Mouse (Mus musculus): ENCODE data around the gene Carmil1.

Carmil1 gene

DNA sequence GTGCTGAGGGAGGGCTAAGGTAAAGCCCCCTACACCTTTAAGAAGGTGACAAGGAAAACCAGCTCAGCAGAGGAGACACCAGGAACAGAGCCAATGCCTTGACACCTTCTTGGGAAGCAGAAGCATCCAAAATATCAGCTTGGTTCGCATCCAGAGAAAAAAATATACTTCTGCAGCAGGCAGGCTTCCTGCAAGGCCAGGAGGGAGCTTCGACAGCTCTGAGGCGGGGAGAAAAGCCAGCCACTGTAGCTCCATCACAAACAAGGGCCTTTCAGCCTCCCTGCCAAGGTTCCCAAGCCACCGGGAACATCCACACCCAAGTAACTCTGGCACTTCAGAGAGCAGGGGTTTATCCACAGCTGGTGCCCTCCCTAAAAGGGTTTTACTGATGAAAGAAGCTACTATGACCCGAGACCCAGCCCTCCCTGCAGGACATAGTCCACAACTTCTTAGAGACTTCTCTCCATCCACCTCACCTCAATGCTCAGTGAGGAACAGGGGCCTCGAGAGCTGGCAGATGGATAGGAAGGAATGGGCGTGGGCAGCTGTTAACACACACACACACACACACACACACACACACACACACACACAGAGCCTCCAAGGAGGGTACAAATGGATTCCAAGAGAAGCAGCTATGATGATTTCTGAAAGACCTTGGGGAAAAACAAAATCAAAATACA lies 80.6 kb downstream of the Carmil1 start:
- no peak for DNase-seq

DNA sequence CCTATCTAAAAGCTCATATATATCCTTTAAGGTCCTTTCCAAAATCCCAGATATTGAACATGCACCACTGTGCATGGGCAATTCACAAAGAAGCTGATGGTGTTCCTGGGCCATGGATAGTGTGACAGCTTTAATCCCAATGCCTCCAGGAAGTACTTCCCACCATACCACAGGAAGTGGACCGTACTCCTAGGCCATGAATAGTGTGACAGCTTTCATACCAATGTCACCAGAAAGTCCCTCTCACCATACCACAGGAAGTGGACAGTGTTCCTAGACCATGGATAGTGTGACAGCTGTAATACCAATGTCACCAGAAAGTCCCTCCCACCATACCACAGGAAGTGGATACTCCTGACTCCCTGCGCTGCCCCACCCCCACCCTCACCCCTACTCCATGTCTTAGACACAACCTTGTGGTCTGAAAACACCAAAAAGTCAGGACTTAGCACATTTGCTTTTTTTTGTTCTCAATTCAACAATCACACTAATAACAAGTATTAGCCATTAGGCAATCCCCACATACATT lies 82.1 kb downstream of the Carmil1 start:
- no peak for DNase-seq

DNA sequence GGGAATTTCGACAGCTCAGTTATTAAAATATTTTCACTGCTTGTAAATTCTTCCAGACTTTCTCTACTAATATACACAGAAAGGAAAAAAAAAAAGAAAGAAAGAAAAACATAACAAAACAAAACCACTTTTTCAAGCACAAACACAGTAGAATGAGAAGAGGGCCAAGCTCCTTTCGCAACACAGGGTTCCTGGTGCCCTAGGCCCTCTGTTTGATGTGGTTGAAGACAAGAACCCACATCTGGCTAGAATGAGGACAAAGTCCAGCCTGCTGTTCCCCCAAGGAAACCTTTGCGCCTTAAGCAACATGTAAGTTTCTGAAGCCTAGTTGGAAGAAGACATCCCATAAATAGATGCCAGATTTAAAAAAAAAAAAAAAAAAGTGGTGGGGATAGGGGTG lies 85.2 kb downstream of the Carmil1 start:
- no peak for DNase-seq

DNA sequence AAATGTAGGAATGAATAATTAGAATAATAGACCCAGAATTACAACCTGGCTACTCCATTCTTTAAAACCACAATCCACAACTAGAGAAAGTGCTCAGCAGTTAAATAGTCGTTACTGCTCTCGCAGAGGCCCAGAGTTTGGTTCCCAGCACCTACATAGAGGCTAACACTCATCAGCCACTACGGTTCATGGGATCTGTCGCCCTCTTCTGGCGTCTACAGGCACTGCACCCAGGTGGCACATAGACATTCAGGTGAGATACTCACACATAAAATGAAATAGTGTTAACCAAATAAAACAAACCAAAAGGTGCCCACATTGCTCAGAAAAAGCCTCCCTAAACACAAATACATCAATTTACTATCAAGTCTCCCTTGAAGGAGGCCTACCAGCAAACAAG lies 86.6 kb downstream of the Carmil1 start:
- DNase-seq = peak; percentile 51 to 55

DNA sequence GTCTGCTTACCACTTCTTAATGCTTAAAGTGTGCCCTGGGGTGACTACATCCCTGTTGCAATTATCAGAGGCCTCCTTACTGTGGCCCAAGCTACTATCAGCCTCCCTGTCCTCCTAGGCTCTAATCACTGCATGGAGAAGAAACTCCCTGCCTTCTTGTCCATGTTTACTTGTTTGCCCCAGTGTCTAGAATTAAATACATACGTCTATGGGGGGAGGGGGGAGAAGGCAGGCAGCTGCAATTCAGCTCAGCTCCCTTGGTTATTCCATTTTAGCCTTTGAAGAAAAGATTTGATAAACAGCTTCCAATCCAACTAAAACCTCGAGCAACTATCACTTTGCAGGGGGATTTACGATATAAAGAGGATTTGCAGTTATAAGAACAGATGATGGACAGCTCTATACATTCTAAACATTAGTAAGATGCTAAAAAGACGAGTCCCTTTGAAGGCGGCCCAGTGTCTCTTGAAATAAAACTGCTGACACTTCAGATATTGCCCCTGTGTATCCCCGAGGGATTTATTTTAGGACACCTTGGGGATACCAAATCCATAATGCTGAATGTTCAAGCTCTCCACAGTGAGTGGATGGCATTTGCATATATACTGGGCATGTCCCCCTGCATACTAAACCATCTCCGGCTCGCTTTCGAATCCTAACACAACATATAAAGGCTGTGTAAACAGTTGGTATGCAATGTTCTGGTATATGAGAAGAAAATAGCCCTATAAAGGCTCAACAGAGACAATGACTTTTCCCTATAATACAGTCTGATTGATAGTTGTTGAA lies 89.5 kb downstream of the Carmil1 start:
- DNase-seq = no peak

DNA sequence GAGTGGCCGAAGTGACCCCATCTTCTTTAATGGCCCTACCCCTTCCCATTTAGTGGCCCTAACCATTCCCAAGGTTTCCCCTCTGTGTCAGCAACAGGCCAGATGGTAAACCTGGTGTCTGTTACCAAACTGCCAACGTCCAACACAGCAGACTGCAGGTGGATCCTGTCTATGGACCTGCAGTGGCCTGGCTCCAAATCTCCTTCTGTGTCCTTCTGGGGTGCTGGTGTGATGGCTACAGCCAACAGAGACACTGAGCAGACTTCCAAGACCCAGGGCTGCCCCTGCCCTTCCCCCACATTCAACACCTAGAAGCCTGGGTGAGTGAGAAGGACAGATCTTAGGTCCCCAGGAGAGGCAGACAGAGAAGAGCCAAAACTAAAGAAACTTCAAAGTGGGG lies 93.6 kb downstream of the Carmil1 start:
- no peak for DNase-seq

DNA sequence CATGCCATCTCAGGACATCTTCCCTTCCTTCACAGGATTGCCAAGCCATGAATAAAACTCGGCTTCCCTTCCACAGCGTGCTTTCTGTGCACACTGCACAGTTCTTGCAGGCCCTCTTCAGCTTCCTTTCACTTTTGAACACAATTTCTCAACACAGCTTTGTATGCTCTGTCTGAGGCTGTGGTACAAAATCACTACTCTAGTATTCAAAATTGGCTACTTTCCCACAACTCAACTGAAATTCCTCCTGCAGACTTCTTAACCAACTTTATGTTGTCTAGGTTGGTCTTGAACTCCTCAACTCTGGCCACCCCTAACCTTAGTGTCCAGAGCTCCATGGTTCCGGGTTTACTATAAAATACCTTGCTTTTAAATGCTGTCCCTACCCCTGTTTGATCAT lies 95.0 kb downstream of the Carmil1 start:
- no peak for DNase-seq

DNA sequence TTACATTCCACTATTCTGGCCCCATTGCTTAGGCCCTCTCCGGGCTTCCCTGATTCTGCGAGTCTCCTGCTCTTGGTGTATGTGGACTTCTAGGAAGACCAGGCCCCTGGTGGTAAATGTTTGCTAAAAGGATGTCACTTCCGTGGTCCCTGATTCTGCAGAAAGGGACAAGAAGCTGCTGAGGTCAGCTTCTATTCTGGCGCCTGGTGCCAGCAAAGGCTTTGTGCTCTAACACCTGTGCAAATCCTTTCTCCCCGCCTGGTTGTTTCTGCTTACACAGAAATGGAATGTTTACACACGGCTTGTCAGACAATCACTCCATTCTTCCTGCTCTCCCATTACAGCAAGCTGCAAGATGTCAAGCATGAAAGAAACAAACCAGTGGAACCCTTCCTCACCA lies 97.7 kb downstream of the Carmil1 start:
- no peak for DNase-seq

DNA sequence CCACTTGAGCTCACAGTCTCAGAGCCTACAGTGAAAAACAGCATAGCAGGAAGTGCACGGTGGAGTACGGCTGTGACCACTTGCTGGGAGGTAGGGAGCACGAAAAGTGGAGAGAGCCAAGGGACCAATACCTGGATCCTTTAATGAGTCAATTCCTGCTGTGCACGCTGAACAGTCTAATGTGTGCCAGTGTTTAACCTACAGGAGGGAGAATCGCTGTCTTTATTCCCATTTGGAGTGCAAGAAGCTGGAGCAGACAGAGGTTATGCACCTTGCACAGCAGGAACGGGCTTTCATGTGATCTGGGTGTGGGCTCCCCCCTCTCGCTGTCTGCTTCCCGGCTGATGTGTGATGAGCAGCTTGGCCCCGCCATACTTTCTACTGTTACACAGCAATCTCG lies 101.1 kb downstream of the Carmil1 start:
- no peak for DNase-seq

DNA sequence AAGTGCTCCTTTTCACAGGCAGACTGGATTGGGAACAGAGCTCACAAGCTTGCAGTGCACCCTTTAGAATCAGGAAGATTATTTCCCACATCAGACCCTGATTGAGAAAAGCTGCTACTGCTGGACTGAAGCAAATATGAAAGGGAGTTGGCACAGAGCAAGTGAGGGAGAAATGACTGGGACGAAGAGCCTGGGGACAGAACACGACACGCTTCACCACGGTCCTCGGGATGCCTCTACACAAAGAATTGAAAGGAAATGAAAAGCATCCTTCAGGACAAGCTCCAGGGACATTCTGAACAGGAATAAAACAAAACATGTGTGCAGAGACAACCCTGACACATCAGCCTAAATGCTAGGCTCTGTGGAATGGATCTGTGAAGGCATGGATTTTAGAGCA lies 103.0 kb downstream of the Carmil1 start:
- DNase-seq = no peak

DNA sequence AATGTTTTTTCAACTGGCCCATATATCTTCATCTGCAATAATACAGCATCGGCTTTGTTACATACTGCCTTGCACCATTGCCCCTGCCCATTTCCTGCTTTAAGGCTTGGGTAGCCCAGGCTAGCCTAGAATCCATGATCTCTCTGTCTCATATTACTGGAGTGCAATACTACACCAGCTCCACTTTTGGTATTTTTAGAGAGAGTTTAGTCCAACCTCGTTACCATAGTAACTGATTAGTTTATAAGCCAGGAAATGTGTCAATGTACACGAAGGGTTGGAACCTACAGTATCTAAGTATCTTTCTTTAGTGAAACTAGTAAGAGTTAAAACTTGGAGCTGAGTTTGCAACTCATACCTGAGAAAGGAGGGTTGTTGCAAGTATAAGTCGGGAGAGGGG lies 103.8 kb downstream of the Carmil1 start:
- DNase-seq = no peak

DNA sequence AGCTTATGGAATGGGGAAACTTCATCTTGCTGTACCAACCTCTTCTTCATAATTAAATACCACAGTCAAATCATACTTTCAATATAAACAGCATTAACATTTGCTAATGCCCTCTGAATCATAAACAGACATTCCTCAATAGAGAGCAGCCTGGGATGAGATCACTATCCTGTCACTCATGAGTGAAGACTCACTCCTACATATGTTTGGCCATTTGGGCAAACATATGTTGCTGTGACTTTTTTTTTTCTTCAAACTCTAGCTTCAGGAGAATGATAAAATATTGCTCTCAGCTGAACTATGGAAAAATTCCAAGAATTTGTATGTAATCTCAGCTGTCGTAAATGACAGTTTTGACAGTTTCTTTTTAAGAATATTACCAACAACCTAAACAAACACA lies 110.9 kb downstream of the Carmil1 start:
- DNase-seq = no peak

DNA sequence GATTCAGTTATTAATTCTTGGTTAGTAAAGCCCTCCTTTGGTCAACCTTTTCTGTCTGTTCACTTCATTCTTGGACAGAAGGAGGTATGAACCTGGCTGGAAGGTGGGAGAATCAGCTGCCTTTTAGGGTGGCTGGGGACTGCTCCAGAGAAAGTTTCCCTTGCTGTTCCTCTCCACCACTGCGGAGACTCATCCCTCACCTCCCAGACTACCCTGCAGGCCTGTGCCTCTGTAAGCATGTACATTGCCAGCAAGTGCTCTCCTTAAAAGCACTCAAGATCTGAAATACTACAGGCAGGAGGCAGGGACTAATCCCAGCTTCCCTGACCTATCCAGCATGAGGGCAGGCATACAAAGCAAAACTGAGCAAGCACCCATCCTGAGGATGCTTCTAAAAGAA lies 117.2 kb downstream of the Carmil1 start:
- DNase-seq = no peak

DNA sequence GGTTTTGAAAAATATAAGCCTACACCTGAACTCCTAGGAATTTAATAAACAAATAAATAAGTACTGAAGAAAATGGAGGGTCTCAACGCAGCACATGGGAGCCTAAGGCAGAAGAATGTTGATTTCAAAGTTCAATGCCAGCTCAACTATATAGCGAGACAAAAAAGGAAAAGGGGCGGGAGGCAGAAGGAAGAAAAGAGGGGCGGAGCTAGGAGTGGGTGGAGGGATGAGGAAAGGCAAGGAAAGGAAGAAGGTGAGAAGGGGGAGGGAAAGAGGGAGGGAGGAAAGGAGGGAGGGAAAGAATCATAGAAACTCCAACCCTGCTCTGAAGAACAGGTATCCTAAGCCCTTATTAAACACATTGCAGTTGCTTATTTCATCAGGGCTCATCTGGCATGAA lies 119.5 kb downstream of the Carmil1 start:
- DNase-seq = no peak

DNA sequence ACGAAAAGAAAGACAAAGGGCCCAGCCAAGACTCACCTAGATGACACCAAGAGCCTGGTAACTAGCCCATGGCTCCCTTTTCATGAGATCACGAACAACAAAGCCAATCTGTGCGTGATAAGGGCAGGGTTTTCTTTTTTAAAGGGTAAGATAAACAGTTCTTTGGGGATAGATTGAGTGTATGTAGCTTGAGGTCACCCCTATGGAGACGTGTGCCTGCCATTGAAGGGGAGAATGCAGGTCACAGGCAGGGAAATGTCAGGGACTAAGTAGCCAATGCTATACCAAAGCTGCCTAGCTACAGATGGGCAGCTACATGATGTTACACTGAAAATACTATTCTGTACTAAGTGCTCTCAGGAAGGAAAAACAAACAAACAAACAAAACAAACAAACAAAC lies 120.6 kb downstream of the Carmil1 start:
- DNase-seq = no peak

DNA sequence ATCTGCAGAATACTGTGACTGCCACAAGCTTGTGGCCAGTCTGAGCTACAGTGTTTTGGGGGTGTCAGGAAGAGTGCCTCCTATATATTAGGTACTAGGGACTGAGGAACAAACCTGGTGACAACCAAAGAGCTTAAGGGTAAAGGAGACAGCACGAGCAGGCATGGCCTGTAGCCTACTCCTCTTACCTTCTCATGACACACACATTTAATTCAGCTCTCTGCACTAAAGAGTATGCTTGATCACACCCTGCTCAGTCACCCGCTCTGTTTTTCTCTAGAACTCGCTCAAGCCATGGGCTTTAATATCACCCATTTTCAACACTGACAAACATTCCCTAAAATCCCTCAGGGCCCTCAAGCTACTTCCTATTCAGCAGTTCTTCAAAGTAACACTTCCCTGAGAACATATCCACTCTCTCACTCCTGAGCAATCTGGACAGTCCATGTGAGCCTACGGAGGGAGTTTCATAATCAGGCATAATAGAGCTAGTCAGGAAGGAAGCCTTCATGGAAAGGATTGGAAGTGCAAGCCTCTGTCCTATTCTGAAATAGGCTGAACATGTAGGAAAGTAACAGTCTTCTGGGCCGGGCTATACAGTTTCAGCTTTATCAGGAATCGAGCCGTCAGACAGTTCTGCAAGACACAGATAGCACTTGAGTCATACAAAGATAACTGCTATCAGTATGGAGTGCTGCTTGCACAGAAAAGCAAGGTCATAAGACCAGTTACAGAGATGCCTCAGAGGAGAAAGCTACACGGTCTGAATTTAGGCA lies 121.2 kb downstream of the Carmil1 start:
- DNase-seq = no peak

DNA sequence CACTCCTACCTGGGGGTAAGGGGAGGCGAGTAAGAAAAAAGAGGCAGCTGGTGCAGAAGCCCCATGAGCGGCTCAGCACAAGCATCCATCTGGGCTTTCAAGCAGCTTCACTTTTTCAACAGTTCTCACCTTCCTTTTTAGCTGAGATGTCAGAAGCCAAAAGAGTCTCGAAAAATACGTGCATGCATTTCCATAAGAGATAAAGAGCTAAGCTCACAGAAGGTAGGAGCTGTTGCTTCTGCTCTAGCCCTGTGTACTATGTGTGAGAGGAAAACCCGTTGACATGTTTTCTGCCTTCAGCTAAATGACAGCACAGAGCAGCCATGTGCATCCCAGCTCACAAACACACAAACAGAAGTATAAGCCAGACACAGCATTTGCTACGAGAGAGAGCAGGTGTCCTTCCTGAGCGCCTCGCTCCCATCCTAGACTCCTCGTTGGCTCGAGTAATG lies 123.0 kb downstream of the Carmil1 start:
- no peak for DNase-seq

DNA sequence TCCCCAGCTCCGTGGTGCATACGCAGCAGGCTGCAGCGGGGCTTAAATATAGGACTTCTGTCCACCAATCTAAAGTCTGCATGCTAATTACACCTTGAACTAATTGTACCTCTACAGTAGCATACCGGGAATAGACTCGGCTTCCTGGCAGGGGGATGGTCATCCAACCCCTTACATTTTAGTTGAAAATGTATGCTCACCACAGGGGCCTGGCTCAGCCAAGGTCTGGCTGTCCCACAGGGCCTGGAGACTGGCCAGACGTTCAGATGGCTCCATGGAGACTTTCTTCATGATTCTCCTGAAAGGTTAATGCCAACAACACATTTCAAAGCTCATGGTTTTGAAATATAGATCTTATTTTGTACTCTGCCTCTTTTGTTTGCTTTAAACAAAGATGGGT lies 125.4 kb downstream of the Carmil1 start:
- no peak for DNase-seq

DNA sequence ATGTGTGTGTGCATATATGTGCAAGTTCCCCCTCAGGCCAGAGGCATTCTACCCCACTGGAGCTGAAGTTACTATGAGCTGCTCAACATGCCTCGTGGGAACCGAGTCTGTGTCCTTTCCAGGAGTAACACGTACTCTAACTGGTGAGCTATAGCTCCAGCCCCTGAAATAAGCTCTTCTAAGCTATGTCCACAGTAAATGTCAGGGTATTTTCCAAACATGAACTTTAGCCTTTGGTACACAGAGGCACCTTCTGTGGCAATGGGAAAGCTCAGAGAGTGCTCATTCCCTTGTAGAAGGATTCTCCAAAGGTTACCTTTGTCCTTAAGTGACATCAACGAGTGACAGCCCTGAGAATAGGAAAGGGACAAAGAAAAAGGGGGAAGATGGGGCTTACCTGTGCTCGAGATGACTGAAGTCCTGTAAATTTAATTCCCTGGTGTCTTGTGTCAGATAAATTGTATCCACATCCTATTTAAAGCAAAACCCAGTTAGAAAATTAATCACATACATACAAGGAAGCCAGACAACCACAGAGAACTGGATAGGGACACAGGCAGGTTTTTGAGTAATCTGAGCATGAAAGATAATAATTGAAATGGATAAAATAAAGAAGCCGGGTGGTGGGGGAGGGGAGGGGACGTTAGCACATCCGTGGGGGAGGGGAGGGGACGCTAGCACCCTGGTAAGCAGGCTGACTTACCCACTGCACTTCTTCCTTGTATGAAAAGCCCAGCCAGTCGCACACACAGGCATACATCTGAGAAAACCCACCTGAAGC lies 126.1 kb downstream of the Carmil1 start:
- DNase-seq = no peak

DNA sequence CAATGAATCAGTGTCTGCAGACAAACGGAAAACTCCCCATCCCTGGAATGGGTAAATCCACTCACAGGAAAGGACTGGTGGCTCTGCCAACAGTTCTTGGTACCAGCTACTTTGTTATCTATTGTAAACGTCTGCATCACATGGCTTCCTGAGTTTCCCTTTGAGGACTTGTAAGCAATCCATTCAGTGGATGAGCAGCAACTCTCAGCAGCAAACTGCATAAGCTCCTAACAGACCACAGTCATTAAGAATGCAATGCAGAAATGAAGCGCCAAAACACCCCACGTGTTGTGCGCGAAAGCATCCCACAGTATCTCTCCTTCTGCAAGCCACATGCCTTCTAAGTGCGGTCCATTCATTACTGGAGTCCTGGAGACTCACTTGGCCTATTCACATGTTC lies 128.0 kb downstream of the Carmil1 start:
- DNase-seq = no peak

DNA sequence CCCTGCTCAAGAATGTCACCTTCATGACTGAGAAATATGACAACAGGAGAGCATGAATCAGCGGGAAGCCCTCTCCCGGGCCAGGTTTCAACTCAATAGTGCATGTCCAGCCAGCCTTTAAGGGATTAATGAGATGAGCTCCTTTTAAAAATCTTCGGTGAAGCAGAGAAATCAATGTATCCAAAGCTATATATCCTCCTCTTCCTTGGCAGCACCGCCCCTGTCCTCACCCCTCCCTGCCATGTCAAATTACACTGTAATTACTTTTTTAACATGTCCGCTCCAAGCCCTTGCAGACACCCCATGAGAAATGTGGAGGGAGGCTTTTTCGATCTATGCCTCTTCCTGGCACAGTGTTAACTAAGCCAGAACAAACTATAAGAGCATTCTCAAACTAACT lies 129.3 kb downstream of the Carmil1 start:
- DNase-seq = no peak

DNA sequence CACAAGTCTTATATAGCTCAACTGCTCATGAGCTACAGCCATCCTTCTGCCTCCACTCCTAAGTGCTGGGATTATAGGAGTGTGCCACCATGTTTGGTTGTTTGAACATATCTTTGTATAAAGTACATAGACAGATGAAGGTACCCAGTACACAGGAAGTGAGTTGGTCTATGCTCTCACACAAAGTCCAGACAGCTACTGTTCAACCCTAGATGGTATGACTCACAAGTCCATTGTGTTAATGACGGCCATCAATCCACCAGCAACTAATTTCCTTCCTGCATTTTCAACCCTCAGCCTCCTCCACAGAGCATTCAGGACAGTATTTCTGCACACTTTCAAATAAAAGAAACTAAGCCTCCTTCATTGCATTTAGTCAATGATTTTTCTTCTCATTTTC lies 132.0 kb downstream of the Carmil1 start:
- DNase-seq = no peak

DNA sequence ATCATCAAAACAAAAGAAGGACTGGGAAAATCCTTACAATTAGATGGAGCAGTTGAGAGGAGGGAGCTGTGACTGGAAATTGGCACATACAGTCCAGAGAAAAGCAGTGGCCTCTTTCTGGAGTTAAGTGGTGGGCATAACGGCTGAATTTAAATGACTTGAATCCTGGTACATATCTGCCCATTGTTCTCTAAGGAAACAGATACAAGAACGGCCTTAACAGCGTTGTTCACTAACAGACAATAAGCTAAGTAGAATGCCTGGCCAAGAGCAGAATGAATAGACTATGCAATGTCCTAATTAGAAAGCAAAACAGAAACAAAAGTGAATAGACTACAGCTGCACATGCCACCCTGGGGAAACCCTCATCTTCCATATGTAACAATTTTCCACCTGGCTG lies 133.6 kb downstream of the Carmil1 start:
- DNase-seq = no peak

Measured in B cell, adult 2 months (primary cell).